Mouse (Mus musculus): ENCODE data around the gene Asic2.

The Asic2 gene

GRCm38 (mm10) chr11:81110049-81110448 is 858.2 kb downstream of the Asic2 start:
- no peak for DNase-seq (ENCODE audit: low spot score)

GRCm38 (mm10) chr11:81106949-81107348 is 861.3 kb downstream of the Asic2 start:
- DNase-seq (ENCODE audit: low spot score), result no peak

DNA sequence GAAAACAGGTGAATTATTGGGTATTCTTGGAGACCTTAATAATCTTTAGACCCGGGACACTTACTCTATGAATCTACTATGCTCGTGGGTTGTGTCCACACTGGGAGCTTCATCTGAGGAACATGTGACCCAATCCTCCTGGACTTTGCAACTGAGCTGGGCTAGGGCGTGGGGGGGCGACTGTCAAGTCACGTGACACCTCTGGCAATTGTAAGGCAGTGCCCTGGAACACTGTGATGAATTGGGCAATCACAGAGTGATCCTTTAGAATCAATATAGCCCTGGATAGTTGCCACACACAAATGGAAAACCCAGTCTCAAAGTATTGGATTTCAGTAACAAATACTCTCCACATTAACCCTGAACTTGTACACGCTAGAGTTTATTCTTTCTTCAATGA is 867.4 kb downstream of the Asic2 start:
- DNase-seq (ENCODE audit: low spot score), result no peak

DNA sequence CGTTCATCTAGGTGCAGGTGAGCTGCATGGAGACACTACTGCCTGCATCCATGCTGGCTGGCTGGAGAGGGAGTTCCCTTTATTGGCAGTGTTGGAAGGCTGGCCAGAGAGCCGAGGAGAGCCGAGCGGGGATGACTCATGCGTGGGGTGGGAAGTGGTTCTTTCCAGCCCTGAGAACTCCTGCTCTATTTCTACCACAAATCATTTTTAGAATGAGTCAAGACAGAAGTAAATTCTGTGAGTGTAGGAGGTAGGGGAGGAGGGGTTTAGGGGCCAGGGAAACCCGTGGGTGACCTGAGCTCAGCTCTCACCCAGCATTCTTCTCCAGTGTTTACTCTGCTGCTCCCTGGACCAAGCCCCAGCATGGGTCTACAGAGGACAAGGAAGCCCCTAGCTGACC is 872.2 kb downstream of the Asic2 start:
- DNase-seq (ENCODE audit: low spot score), result no peak

DNA sequence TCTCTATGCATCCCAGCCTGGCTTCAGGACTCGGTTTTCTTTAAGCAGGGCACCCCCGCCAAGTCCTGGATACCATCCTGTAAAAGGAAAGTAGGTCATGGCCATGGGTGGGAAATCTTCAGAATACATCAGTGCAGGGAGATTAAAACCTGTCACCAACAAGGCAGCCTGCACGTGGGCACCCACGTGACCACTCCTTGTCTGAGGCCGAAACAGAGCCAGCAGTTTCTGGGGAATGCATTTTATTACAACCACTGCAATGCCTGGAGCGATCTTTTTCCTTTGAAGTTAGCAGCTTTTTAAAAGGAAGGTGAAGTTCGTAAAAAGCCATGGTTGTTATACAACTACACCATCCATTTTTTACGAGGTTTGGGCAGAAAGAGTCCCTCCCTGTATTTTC is 873.7 kb downstream of the Asic2 start:
- no peak for DNase-seq (ENCODE audit: low spot score)

GRCm38 (mm10) chr11:81092161-81092560 is 876.1 kb downstream of the Asic2 start:
- DNase-seq (ENCODE audit: low spot score), result no peak

DNA sequence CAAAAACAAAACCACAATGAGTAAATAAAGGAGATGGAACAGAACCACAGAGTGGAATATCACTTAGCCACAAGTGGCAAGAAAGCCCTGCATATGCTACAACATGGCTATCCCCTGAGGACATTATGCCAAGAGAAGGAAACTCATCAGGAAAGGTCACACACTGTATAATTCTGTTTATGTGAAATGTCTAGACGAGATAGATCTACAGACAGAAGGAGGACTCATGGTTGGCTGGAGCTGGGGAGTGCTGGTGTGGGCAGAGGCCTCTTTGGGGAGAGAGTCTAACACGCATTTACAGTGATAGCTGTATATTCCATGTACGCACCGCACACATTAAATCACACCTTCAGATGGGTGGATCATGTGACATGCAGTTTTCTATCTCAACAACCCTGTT is 884.4 kb downstream of the Asic2 start:
- DNase-seq (ENCODE audit: low spot score), result no peak

DNA sequence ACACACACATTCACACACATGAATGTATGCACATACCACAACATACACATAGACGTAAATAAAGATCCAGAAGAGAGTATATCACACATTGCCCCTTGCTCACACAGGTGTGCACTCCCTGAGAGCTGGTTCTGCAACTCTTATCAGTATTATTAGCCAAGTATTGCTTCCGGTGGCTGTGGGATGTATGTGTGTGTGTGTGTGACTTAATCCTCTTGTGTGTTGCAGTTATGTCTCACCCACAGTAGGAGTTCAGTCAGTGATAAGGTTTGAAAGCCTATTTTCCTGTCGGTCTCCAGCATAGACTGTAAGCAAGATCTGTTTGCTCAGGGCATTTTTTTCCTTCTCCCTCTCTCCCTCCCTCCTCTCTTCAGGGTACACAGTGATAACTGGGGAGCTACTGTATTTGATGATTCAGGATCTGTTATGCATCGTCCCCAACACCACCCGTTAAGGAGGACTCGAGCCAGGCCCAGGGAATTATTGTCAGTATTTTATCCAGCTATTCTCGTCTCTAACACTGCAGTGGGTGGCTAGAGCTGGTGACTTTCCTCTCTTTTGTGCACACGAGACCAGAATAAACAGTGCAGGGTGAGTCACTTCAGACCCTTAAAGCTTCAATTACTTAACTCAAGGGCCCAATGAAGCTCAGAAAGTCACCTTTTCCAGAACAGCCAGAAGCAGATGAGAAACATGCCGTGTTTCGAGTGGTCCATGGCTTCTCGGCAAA is 888.0 kb downstream of the Asic2 start:
- DNase-seq (ENCODE audit: low spot score), result no peak

DNA sequence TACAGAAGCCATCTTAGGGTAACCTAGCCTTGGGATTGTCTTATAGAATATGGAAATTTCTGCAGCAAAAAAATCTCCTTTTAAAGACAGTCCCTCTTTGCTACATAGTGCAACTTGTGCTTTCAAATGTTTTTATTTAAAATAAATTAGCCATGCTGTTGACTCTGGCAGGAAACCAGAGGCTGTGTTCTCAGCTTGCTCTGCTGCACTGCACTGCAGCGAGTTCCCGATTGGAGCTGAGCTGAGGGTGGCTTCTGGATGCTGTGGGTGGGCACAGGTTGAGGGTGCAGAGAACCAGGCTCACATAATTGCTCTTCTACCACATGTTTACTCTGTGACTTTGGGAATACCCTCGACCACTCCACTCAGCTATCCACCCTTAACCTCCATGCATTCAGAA is 889.0 kb downstream of the Asic2 start:
- no peak for DNase-seq (ENCODE audit: low spot score)

DNA sequence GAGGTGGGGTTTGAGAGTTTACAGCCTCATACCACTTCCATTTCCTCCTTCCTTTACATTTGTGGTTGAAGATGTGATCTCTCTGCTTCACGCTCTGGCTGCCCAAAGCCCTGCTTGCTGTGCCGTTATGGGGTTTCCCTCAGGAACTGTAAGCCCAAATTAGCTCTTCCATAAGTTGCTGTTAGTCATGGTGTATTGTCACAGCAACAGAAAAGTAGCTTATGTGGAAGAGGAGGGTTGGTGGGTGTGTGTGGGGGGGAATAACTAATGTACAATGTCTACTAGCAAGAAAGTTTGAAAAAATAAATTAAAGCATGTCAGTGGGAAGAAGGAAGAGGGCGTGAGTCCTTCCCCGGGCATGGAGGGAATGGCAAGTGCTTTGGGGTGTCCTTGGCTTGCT is 896.4 kb downstream of the Asic2 start:
- no peak for DNase-seq (ENCODE audit: low spot score)

- DNase-seq (ENCODE audit: low spot score), result no peak
Measured at GRCm38 (mm10) chr11:81065386-81065785, 902.9 kb downstream of the Asic2 start.

DNA sequence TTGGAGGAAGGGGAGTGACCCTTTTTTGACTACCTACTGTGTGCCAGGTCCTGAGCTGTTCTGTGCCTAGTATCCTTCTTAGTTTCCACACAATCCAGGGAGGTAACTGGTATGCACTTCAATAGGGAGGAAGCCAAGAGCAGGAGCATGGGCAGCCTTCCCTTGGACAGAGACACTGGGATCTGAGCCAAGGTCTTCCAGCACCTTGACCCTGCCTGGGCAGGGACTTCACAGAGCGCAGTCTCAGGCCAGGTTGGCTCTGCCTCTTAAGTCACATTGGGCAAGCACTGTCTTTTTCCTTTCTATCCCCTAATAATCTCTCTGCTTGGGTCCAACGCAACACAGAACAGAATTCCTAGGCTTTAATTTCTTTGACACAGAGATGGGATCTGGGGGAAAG is 904.3 kb downstream of the Asic2 start:
- DNase-seq (ENCODE audit: low spot score), result no peak

DNA sequence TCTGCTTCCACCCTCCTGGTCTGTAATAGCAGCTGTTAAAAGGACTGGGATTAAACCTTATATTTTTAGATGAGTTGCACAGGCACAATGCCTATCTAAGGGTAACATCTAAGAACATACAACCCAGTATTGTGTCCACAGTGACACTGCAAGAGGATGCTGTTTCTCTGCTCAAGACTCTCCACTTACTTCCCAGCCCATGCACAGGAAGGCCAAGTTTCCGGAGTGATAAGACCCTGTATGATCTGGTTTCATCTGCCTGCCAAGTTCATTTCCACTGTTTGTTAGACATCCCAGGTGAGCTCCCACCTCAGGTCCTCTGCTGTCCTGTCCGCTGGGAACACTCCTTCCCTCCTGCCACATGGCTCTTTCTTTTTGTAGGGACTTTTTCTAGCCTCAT is 908.2 kb downstream of the Asic2 start:
- no peak for DNase-seq (ENCODE audit: low spot score)

DNA sequence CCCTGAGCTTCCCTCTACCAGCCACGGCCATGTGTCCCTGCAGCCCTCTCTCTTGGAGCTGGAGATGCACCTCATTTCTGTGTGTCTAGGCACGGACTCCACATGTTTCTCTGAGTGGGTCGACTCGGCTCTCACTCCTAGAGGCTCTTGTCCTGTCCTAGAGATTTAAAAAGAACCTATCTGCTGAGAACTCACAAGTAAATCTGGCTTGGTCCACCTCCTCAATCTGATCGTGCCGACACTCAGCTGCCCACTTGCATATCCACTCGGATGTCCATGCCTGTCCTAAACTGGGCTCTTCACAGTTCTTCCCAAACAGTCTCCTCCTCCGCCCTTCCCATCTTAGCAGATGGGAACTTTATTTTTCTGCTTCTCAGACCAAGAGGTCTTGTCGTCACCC is 908.7 kb downstream of the Asic2 start:
- DNase-seq (ENCODE audit: low spot score), result no peak

GRCm38 (mm10) chr11:81057506-81057905 is 910.8 kb downstream of the Asic2 start:
- no peak for DNase-seq (ENCODE audit: low spot score)

- DNase-seq (ENCODE audit: low spot score), result no peak
Measured at GRCm38 (mm10) chr11:81056776-81057175, 911.5 kb downstream of the Asic2 start.

- no peak for DNase-seq (ENCODE audit: low spot score)
Measured at GRCm38 (mm10) chr11:81055446-81056145, 912.7 kb downstream of the Asic2 start.

DNA sequence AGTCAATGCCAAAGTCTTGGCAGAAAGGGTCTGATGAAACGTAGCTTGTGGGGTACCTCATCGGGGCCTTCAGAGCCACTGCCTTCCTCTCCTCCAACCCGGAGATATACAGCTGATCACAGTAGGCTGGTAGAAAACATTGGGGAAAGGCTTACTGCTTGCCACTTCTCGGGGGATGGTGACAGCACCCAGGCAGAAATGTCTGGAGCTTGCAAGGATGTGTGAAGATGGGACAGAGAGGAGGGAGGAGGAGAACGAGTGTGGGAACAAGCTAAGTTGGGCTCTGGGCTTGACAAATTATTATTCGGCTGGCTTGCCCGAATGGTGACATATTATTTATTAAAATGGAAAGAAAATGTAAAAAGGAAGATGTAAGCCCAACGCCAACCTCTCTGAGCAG is 914.4 kb downstream of the Asic2 start:
- DNase-seq (ENCODE audit: low spot score), result no peak

GRCm38 (mm10) chr11:81041671-81042070 is 926.6 kb downstream of the Asic2 start:
- no peak for DNase-seq (ENCODE audit: low spot score)

- no peak for DNase-seq (ENCODE audit: low spot score)
Measured at GRCm38 (mm10) chr11:81039976-81040375, 928.3 kb downstream of the Asic2 start.

DNA sequence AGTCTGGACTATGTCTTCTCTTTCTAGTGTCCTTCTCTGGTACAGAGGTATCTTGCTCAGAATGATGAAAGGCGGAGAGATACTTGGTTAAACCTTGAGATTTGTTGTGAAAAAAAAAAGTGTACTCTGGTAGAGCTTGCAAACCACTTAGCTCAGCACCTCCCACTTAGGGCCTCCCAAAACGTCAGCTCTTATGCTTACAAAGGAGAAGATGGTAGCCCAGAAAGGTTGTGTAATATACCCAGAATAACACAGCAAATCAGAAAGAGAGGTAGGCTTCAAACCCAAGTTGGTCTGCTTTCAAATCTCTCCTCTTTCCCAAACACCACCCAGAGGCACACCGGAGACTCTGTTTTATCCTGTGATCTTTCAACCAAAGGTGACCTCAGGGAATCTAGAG is 936.1 kb downstream of the Asic2 start:
- DNase-seq (ENCODE audit: low spot score), result no peak

- no peak for DNase-seq (ENCODE audit: low spot score)
Measured at GRCm38 (mm10) chr11:81014776-81015175, 953.5 kb downstream of the Asic2 start.

- no peak for DNase-seq (ENCODE audit: low spot score)
Measured at GRCm38 (mm10) chr11:81013501-81013900, 954.8 kb downstream of the Asic2 start.

GRCm38 (mm10) chr11:81010766-81011165 is 957.5 kb downstream of the Asic2 start:
- DNase-seq (ENCODE audit: low spot score), result no peak

Data from adipocyte (in vitro differentiated cells).